Mouse (Mus musculus) stomach, postnatal 0 days (tissue): ENCODE measurements around the gene Pold2.

Source experiments
- CTCF ChIP-seq: IDR thresholded peaks from 2 replicates; pipeline ENCODE4 v1.5.1; 2016; ENCODE audit warnings: antibody characterized with exemption, low read depth, mild to moderate bottlenecking, moderate library complexity
- EP300 ChIP-seq: optimal IDR thresholded peaks from 2 replicates; pipeline ENCODE3; 2016; ENCODE audit warnings: antibody characterized with exemption

GRCm38 (mm10) chr11:5855902-5856301, 22.2 kb downstream of the Pold2 start:
- TF ChIP-seq CTCF (no peak), EP300 (no peak)
